Mouse (Mus musculus): ENCODE results near the gene Spns2. TPM values are rescaled to one million over a fixed set of nuclear protein-coding genes. Genes with fewer than 3 reads are reported as not detected.

The Spns2 gene
- polyA plus RNA-seq, 1 experiment from 2014 or later = 2.4 TPM

GRCm38 (mm10) chr11:72494046-72494988 is 4.6 kb upstream of the Spns2 start:
- H3K4me3 ChIP-seq (ENCODE audit: low read length) = no peak overlapping the region
- H3K9ac ChIP-seq (ENCODE audit: low read depth, low read length) = no peak overlapping the region
- H3K27ac ChIP-seq (ENCODE audit: low read depth, low read length) = no peak overlapping the region
- 57% methylated on average over 8 of the region's 8 CpGs for WGBS
- peaks cover 3% of the 10 kb centered on the region; the same call in 1 of the 2 replicates for H3K27me3 ChIP-seq (ENCODE audit: control insufficient read depth, insufficient read depth, low read length)
- H3K36me3 ChIP-seq (ENCODE audit: control insufficient read depth, insufficient read depth, low read length) = no peaks in the 10 kb centered on the region
- H3K9me3 ChIP-seq (ENCODE audit: control insufficient read depth, low read length) = no peaks in the 10 kb centered on the region
- H3K4me1 ChIP-seq (ENCODE audit: control insufficient read depth, insufficient read depth, low read length) = peaks cover 2% of the 10 kb centered on the region
- no peak overlapping the region for H3K4me2 ChIP-seq (replicated peaks; ENCODE audit: low read depth, low read length)
- ATAC-seq (ENCODE audit: low FRiP score, low TSS enrichment) = no peak

GRCm38 (mm10) chr11:72491130-72491960 is 1.6 kb upstream of the Spns2 start:
- Histone ChIP-seq H3K36me3 (ENCODE audit: control insufficient read depth, insufficient read depth, low read length) (no peaks in the 10 kb centered on the region), H3K27ac (ENCODE audit: low read depth, low read length) (no peak overlapping the region), H3K9me3 (ENCODE audit: control insufficient read depth, low read length) (no peaks in the 10 kb centered on the region), H3K4me1 (ENCODE audit: control insufficient read depth, insufficient read depth, low read length) (peaks cover 10% of the 10 kb centered on the region), H3K27me3 (ENCODE audit: control insufficient read depth, insufficient read depth, low read length) (peaks cover 23% of the 10 kb centered on the region), H3K4me3 (ENCODE audit: low read length) (no peak overlapping the region), H3K4me2 (replicated peaks; ENCODE audit: low read depth, low read length) (no peak overlapping the region), H3K9ac (ENCODE audit: low read depth, low read length) (no peak overlapping the region)
- 73% methylated on average over 15 of the region's 15 CpGs for WGBS
- no peak for ATAC-seq (ENCODE audit: low FRiP score, low TSS enrichment)

GRCm38 (mm10) chr11:72489397-72489796 is 307 bp downstream of the Spns2 start:
- 2% methylated on average over 32 of the region's 42 CpGs for WGBS
- H3K36me3 ChIP-seq (ENCODE audit: control insufficient read depth, insufficient read depth, low read length) = no peaks in the 10 kb centered on the region
- peak; percentile 18; the same call in 1 of the 2 replicates for ATAC-seq (ENCODE audit: low FRiP score, low TSS enrichment)
- no peak overlapping the region for H3K27ac ChIP-seq (ENCODE audit: low read depth, low read length)
- peak overlapping the region; percentile 99 for H3K4me2 ChIP-seq (replicated peaks; ENCODE audit: low read depth, low read length)
- H3K27me3 ChIP-seq (ENCODE audit: control insufficient read depth, insufficient read depth, low read length) = peaks cover 23% of the 10 kb centered on the region
- peaks cover 12% of the 10 kb centered on the region for H3K4me1 ChIP-seq (ENCODE audit: control insufficient read depth, insufficient read depth, low read length)
- H3K9me3 ChIP-seq (ENCODE audit: control insufficient read depth, low read length) = no peaks in the 10 kb centered on the region
- H3K9ac ChIP-seq (ENCODE audit: low read depth, low read length) = peak overlapping the region; percentile 52
- H3K4me3 ChIP-seq (ENCODE audit: low read length) = peak overlapping the region; percentile 55

GRCm38 (mm10) chr11:72488753-72489271 is 892 bp downstream of the Spns2 start:
- Histone ChIP-seq H3K9ac (ENCODE audit: low read depth, low read length) (peak overlapping the region; percentile 52; the same call in 1 of the 2 replicates), H3K27me3 (ENCODE audit: control insufficient read depth, insufficient read depth, low read length) (peaks cover 23% of the 10 kb centered on the region), H3K36me3 (ENCODE audit: control insufficient read depth, insufficient read depth, low read length) (no peaks in the 10 kb centered on the region), H3K27ac (ENCODE audit: low read depth, low read length) (no peak overlapping the region), H3K4me1 (ENCODE audit: control insufficient read depth, insufficient read depth, low read length) (peaks cover 12% of the 10 kb centered on the region), H3K4me3 (ENCODE audit: low read length) (peak overlapping the region; percentile 55), H3K4me2 (replicated peaks; ENCODE audit: low read depth, low read length) (peak overlapping the region; percentile 99), H3K9me3 (ENCODE audit: control insufficient read depth, low read length) (no peaks in the 10 kb centered on the region)
- under 1% methylated on average over 38 of the region's 38 CpGs for WGBS
- ATAC-seq (ENCODE audit: low FRiP score, low TSS enrichment) = no peak

- 95% methylated on average over 2 of the region's 2 CpGs for WGBS
- Histone ChIP-seq H3K36me3 (ENCODE audit: control insufficient read depth, insufficient read depth, low read length) (no peaks in the 10 kb centered on the region), H3K27ac (ENCODE audit: low read depth, low read length) (no peak overlapping the region), H3K4me2 (replicated peaks; ENCODE audit: low read depth, low read length) (no peak overlapping the region), H3K9me3 (ENCODE audit: control insufficient read depth, low read length) (no peaks in the 10 kb centered on the region), H3K4me1 (ENCODE audit: control insufficient read depth, insufficient read depth, low read length) (peaks cover 12% of the 10 kb centered on the region), H3K4me3 (ENCODE audit: low read length) (no peak overlapping the region; the same call in 1 of the 2 replicates), H3K9ac (ENCODE audit: low read depth, low read length) (no peak overlapping the region), H3K27me3 (ENCODE audit: control insufficient read depth, insufficient read depth, low read length) (peaks cover 23% of the 10 kb centered on the region)
- no peak for ATAC-seq (ENCODE audit: low FRiP score, low TSS enrichment)
Measured at GRCm38 (mm10) chr11:72487739-72488138, 2.0 kb downstream of the Spns2 start.

GRCm38 (mm10) chr11:72487171-72487570 is 2.5 kb downstream of the Spns2 start:
- WGBS = 55% methylated on average over 5 of the region's 5 CpGs
- H3K4me2 ChIP-seq (replicated peaks; ENCODE audit: low read depth, low read length) = no peak overlapping the region
- H3K4me3 ChIP-seq (ENCODE audit: low read length) = no peak overlapping the region
- H3K27ac ChIP-seq (ENCODE audit: low read depth, low read length) = no peak overlapping the region
- peaks cover 23% of the 10 kb centered on the region for H3K27me3 ChIP-seq (ENCODE audit: control insufficient read depth, insufficient read depth, low read length)
- no peak overlapping the region for H3K9ac ChIP-seq (ENCODE audit: low read depth, low read length)
- peaks cover 12% of the 10 kb centered on the region for H3K4me1 ChIP-seq (ENCODE audit: control insufficient read depth, insufficient read depth, low read length)
- no peak for ATAC-seq (ENCODE audit: low FRiP score, low TSS enrichment)
- H3K36me3 ChIP-seq (ENCODE audit: control insufficient read depth, insufficient read depth, low read length) = no peaks in the 10 kb centered on the region
- H3K9me3 ChIP-seq (ENCODE audit: control insufficient read depth, low read length) = no peaks in the 10 kb centered on the region

GRCm38 (mm10) chr11:72485960-72486359 is 3.7 kb downstream of the Spns2 start:
- no peak for ATAC-seq (ENCODE audit: low FRiP score, low TSS enrichment)
- H3K9ac ChIP-seq (ENCODE audit: low read depth, low read length) = no peak overlapping the region

GRCm38 (mm10) chr11:72485157-72485556 is 4.5 kb downstream of the Spns2 start:
- Histone ChIP-seq H3K9me3 (ENCODE audit: control insufficient read depth, low read length) (no peaks in the 10 kb centered on the region), H3K4me1 (ENCODE audit: control insufficient read depth, insufficient read depth, low read length) (peaks cover 12% of the 10 kb centered on the region), H3K27me3 (ENCODE audit: control insufficient read depth, insufficient read depth, low read length) (peaks cover 23% of the 10 kb centered on the region), H3K27ac (ENCODE audit: low read depth, low read length) (no peak overlapping the region), H3K9ac (ENCODE audit: low read depth, low read length) (no peak overlapping the region), H3K4me2 (replicated peaks; ENCODE audit: low read depth, low read length) (no peak overlapping the region), H3K4me3 (ENCODE audit: low read length) (no peak overlapping the region), H3K36me3 (ENCODE audit: control insufficient read depth, insufficient read depth, low read length) (no peaks in the 10 kb centered on the region)
- WGBS = 60% methylated on average over 5 of the region's 5 CpGs
- no peak for ATAC-seq (ENCODE audit: low FRiP score, low TSS enrichment)

More at GRCm38 (mm10) chr11:72485960-72486359, 3.7 kb downstream of the Spns2 start:
- Histone ChIP-seq H3K36me3 (ENCODE audit: control insufficient read depth, insufficient read depth, low read length) (no peaks in the 10 kb centered on the region), H3K4me1 (ENCODE audit: control insufficient read depth, insufficient read depth, low read length) (peaks cover 12% of the 10 kb centered on the region), H3K27me3 (ENCODE audit: control insufficient read depth, insufficient read depth, low read length) (peaks cover 23% of the 10 kb centered on the region), H3K27ac (ENCODE audit: low read depth, low read length) (no peak overlapping the region), H3K4me2 (replicated peaks; ENCODE audit: low read depth, low read length) (no peak overlapping the region), H3K9me3 (ENCODE audit: control insufficient read depth, low read length) (no peaks in the 10 kb centered on the region), H3K4me3 (ENCODE audit: low read length) (no peak overlapping the region)
- WGBS = 66% methylated on average over 11 of the region's 11 CpGs
